Mouse (Mus musculus) cortical plate, adult 2 months (tissue): ENCODE data around the gene Speg. TPM values are rescaled to one million over a fixed set of nuclear protein-coding genes. Genes with fewer than 3 reads are reported as not detected.

ENCODE experiments used
- H3K27ac ChIP-seq: fragments of 200-500 bp; 2 replicates; pipeline ENCODE4 v1.5.1; 2012; ENCODE audit warnings: low read length, control low read depth, inconsistent platforms; ENCODE audit not compliant: insufficient read depth
- H3K4me1 ChIP-seq: fragments of 200-500 bp; 2 replicates; pipeline ENCODE4 v1.6.1; 2011; ENCODE audit warnings: low read length; ENCODE audit not compliant: control insufficient read depth, insufficient read depth
- H3K4me3 ChIP-seq: fragments of 200-500 bp; 2 replicates; pipeline ENCODE4 v1.5.1; 2011; ENCODE audit warnings: mild to moderate bottlenecking, low read length, control low read depth; ENCODE audit not compliant: insufficient read depth
- CTCF ChIP-seq: fragments of 200-500 bp; IDR thresholded peaks from 2 replicates; pipeline ENCODE4 v1.5.1; 2011; ENCODE audit warnings: mild to moderate bottlenecking, control low read depth, low read length; ENCODE audit not compliant: insufficient read depth; ENCODE audit errors: extremely low read depth
- POLR2A ChIP-seq: fragments of 200-500 bp; IDR thresholded peaks from 2 replicates; pipeline ENCODE4 v1.6.1; 2011; ENCODE audit warnings: mild to moderate bottlenecking, low read length, control low read depth; ENCODE audit not compliant: insufficient read depth; ENCODE audit errors: extremely low read depth
- polyA plus RNA-seq: library from polyadenylated mRNA; depleted of rRNA; stranded (reverse); fragments of >200 nt; gene quantifications from 2 replicates; pipeline ENCODE4 v1.2.3, GENCODE M21; 2012

Gene Speg
- polyA plus RNA-seq, 1 experiment, result 164 TPM

GRCm38 (mm10) chr1:75344291-75345035 lies 30.6 kb upstream of the Speg start:
- H3K4me1 ChIP-seq, result no peaks in the 10 kb centered on the region
- no peak overlapping the region for H3K27ac ChIP-seq
- TF ChIP-seq POLR2A, result no peak
- TF ChIP-seq CTCF, result no peak
- no peak overlapping the region for H3K4me3 ChIP-seq

- Histone ChIP-seq H3K4me3 (no peak overlapping the region), H3K27ac (no peak overlapping the region), H3K4me1 (no peaks in the 10 kb centered on the region)
- TF ChIP-seq CTCF, result no peak
- TF ChIP-seq POLR2A, result no peak
Measured at GRCm38 (mm10) chr1:75345036-75345935, 29.8 kb upstream of the Speg start.

- Histone ChIP-seq H3K4me3 (no peak overlapping the region), H3K4me1 (no peaks in the 10 kb centered on the region), H3K27ac (no peak overlapping the region)
- TF ChIP-seq POLR2A, result no peak
- TF ChIP-seq CTCF, result no peak
Measured at GRCm38 (mm10) chr1:75347279-75347678, 27.8 kb upstream of the Speg start.

GRCm38 (mm10) chr1:75349275-75349674 lies 25.8 kb upstream of the Speg start:
- no peak for TF ChIP-seq POLR2A
- no peak for TF ChIP-seq CTCF
- Histone ChIP-seq H3K27ac (no peak overlapping the region), H3K4me1 (no peaks in the 10 kb centered on the region), H3K4me3 (no peak overlapping the region)

- H3K4me3 ChIP-seq, result no peak overlapping the region
- TF ChIP-seq POLR2A (no peak), CTCF (no peak)
- H3K4me1 ChIP-seq, result peaks cover 10% of the 10 kb centered on the region
- no peak overlapping the region for H3K27ac ChIP-seq
Measured at GRCm38 (mm10) chr1:75357261-75357660, 17.8 kb upstream of the Speg start.

- peaks cover 10% of the 10 kb centered on the region for H3K4me1 ChIP-seq
- no peak overlapping the region for H3K4me3 ChIP-seq
- peak overlapping the region; percentile 14; the same call in 1 of the 2 replicates for H3K27ac ChIP-seq
- TF ChIP-seq CTCF (no peak), POLR2A (no peak)
Measured at GRCm38 (mm10) chr1:75358009-75358408, 17.1 kb upstream of the Speg start.

GRCm38 (mm10) chr1:75359346-75359745 lies 15.8 kb upstream of the Speg start:
- TF ChIP-seq POLR2A, result no peak
- TF ChIP-seq CTCF, result no peak
- Histone ChIP-seq H3K4me1 (peaks cover 10% of the 10 kb centered on the region), H3K4me3 (no peak overlapping the region), H3K27ac (no peak overlapping the region)

- no peak within 1 kb of the TSS for H3K27ac ChIP-seq
- TF ChIP-seq CTCF (no peak), POLR2A (no peak)
- H3K4me1 ChIP-seq, result peaks cover 10% of the 10 kb centered on the region
- H3K4me3 ChIP-seq, result no peak within 1 kb of the TSS
Measured at GRCm38 (mm10) chr1:75360112-75361031, 14.7 kb upstream of the Speg start, which contains the start of gene Des. Des (plus strand) TSS chr1:75360329.

- no peak overlapping the region for H3K4me3 ChIP-seq
- H3K27ac ChIP-seq, result no peak overlapping the region
- H3K4me1 ChIP-seq, result peaks cover 10% of the 10 kb centered on the region
- TF ChIP-seq POLR2A, result no peak
- no peak for TF ChIP-seq CTCF
Measured at GRCm38 (mm10) chr1:75361123-75361522, 14.0 kb upstream of the Speg start.
